Mouse (Mus musculus) kidney, adult 2 months (tissue): ENCODE results near the gene Akap7.

Experiments
- CTCF ChIP-seq: fragments of 200-500 bp; conservative IDR thresholded peaks from 2 replicates; pipeline ENCODE4 v1.5.1; 2011; ENCODE audit warnings: low read depth, mild to moderate bottlenecking, control low read depth, low read length, moderate library complexity, mixed read lengths; ENCODE audit not compliant: insufficient read depth, insufficient read length
- POLR2A ChIP-seq: fragments of 200-500 bp; IDR thresholded peaks from one replicate; pipeline ENCODE4 v1.6.1; 2011; ENCODE audit warnings: low read depth, low read length, control low read depth

GRCm38 (mm10) chr10:25151172-25151800 is 156.4 kb downstream of the Akap7 start:
- TF ChIP-seq CTCF (no peak), POLR2A (no peak)
